ENCODE assay signal across 27 mouse cellular contexts in the genomic region with DNA sequence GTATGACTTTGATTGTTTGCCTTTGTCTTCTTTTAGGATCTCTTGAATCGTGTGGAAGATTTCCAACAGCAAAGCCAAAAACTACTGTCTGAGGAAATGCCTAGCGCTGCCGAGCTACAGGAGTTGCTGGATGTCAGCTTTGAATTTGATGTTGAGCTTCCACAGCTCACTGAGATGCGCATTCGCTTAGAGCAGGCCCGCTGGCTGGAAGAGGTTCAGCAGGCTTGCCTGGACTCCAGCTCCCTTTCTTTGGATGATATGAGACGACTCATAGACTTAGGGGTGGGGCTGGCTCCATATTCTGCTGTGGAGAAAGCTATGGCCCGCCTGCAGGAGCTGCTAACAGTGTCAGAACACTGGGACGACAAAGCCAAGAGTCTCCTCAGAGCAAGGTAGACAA. TPM values are rescaled to one million over a fixed set of nuclear protein-coding genes. Genes with fewer than 3 reads are reported as not detected.
"Had no signal": no experiment of that assay in that cellular context is flagged by ENCODE, and none has a peak within 500 bp of the region (broad histone marks: within the 10 kb centered on the region; RNA-seq: fewer than 3 reads in every experiment).

No protein-coding gene starts in this region.

- H3K27ac ChIP-seq: gastrocnemius, adult 2 months; heart, embryonic 13.5 days; heart, embryonic 15.5 days; hindbrain, embryonic 13.5 days; hindbrain, embryonic 15.5 days; hindbrain, postnatal 0 days; kidney, embryonic 15.5 days; kidney, postnatal 0 days; limb, embryonic 13.5 days; limb, embryonic 15.5 days; liver, embryonic 12.5 days; liver, embryonic 14.5 days had no signal

- H3K4me3 ChIP-seq: gastrocnemius, adult 2 months; heart, embryonic 13.5 days; heart, embryonic 15.5 days; hindbrain, embryonic 13.5 days; hindbrain, embryonic 15.5 days; kidney, embryonic 15.5 days; limb, embryonic 13.5 days; limb, embryonic 15.5 days; liver, embryonic 12.5 days had no signal

- H3K4me2 ChIP-seq: heart, embryonic 13.5 days; heart, embryonic 15.5 days; hindbrain, embryonic 13.5 days; hindbrain, embryonic 15.5 days; kidney, embryonic 15.5 days; limb, embryonic 13.5 days; limb, embryonic 15.5 days; liver, embryonic 12.5 days had no signal

- DNase-seq: gastrocnemius, adult 2 months; gastrocnemius, postnatal 14 days; gastrocnemius, postnatal 36 days; heart, adult 18-20 months; heart, postnatal 14 days; heart, postnatal 36 days; kidney, adult 11 months; kidney, adult 2 months; kidney, adult 9 months; kidney, postnatal 14 days; kidney, postnatal 36 days; layer of hippocampus, adult 9-11 months; layer of hippocampus, postnatal 36 days; left cerebral cortex, postnatal 4 days had no signal

- H3K9ac ChIP-seq: heart, embryonic 13.5 days; heart, embryonic 15.5 days; hindbrain, embryonic 13.5 days; hindbrain, embryonic 15.5 days; kidney, embryonic 15.5 days; limb, embryonic 13.5 days; limb, embryonic 15.5 days; liver, embryonic 12.5 days; liver, embryonic 14.5 days had no signal

- ATAC-seq: hindbrain, postnatal 0 days; intestine, embryonic 16.5 days; liver, embryonic 12.5 days had no signal

- H3K4me1 ChIP-seq: heart, embryonic 15.5 days; hindbrain, embryonic 13.5 days; hindbrain, embryonic 15.5 days; kidney, embryonic 15.5 days; limb, embryonic 13.5 days; limb, embryonic 15.5 days had no signal

- H3K9me3 ChIP-seq: heart, embryonic 13.5 days; heart, embryonic 15.5 days; hindbrain, embryonic 13.5 days; hindbrain, embryonic 15.5 days; kidney, embryonic 15.5 days; limb, embryonic 13.5 days; limb, embryonic 15.5 days; liver, embryonic 12.5 days had no signal

- H3K27me3 ChIP-seq: heart, embryonic 13.5 days; heart, embryonic 15.5 days; hindbrain, embryonic 13.5 days; hindbrain, embryonic 15.5 days; kidney, embryonic 15.5 days; limb, embryonic 13.5 days; limb, embryonic 15.5 days; liver, embryonic 12.5 days had no signal

RNA-seq across cellular contexts. Expression of a gene that starts 28.8 kb away (rescaled TPM):
- polyA plus RNA-seq: liver, adult 2 months had no signal
